Comparison of ENCODE assay signal across 8 mouse cellular contexts in the genomic region with DNA sequence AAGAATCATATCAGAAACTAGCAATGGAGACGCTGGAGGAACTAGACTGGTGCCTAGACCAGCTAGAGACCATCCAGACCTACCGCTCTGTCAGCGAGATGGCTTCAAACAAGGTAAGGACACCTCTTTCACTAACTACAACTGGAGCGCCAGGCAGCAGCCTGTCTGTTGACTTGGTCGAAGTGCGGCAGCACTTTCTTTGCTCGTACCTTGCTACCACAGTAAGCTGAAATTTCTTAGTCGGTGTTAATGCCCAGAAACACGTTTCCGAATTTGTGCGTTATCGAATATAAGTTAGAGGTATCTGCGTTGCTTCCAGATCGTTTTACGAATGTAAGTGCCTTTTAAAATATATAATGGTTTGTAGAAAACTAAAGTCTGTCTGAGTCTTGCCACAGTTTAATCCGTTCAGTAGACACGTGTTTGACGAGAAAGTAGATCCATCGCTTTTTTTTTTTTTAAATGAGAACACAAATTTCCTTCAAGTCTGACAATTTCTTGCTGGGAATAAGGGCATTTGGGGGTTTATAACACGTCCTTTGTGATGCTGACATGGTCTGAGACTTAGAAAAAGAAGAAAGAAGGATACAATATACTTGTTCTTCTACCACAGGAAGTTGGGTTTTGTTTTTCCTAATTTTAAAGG.
DNase-seq lines count a peak whose midpoint lies in the region; ATAC-seq and TF ChIP-seq lines count a peak whose summit lies in the region.

No protein-coding gene starts in this region.

- TF ChIP-seq POLR2A in cortical plate, adult 2 months (IDR thresholded peaks at IDR 0.05; ENCODE audit: extremely low read depth, insufficient read depth, low read length) = no peak

- no peaks in the 10 kb centered on the region for H3K9me3 ChIP-seq in lung, embryonic 14.5 days (ENCODE audit: low read depth, low read length)
- no peaks in the 10 kb centered on the region for H3K9me3 ChIP-seq in hindbrain, postnatal 0 days (ENCODE audit: low read length)

- peak overlapping the region; percentile 72 for H3K9ac ChIP-seq in lung, embryonic 14.5 days
- peak overlapping the region; percentile 58 for H3K9ac ChIP-seq in hindbrain, postnatal 0 days (replicated peaks; ENCODE audit: low read length)

- H3K4me2 ChIP-seq in lung, embryonic 14.5 days = peak overlapping the region; percentile 75
- H3K4me2 ChIP-seq in hindbrain, postnatal 0 days (ENCODE audit: low read depth, low read length) = peak overlapping the region; percentile 77

- peak overlapping the region; percentile 52 for H3K4me3 ChIP-seq in lung, embryonic 14.5 days (ENCODE audit: low read depth, low read length)
- peak overlapping the region; percentile 40 for H3K4me3 ChIP-seq in cortical plate, adult 2 months (ENCODE audit: insufficient read depth, low read length)
- peak overlapping the region; percentile 46 for H3K4me3 ChIP-seq in hindbrain, postnatal 0 days (ENCODE audit: low read length)

- H3K4me1 ChIP-seq in lung, embryonic 14.5 days (ENCODE audit: insufficient read depth) = peaks cover 51% of the 10 kb centered on the region
- H3K4me1 ChIP-seq in cortical plate, adult 2 months (ENCODE audit: control insufficient read depth, insufficient read depth, low read length) = 0 out of 2 replicates have a peak, but pooled peaks cover 2% of the 10 kb centered on the region
- no peaks in the 10 kb centered on the region; the same call in 1 of the 2 replicates for H3K4me1 ChIP-seq in hindbrain, postnatal 0 days (ENCODE audit: insufficient read depth, low read length)

- ATAC-seq in lung, embryonic 14.5 days (ENCODE audit: insufficient read depth) = peak; percentile 5; the same call in 1 of the 2 replicates
- no peak; the same call in 1 of the 2 replicates for ATAC-seq in hindbrain, postnatal 0 days
- peak; percentile 3 for ATAC-seq in megakaryocyte progenitor cell, adult 5-6 weeks (replicated peaks; ENCODE audit: poor library complexity)

- WGBS in lung, embryonic 14.5 days = 2% methylated on average over 20 of the region's 20 CpGs
- 8% methylated on average over 20 of the region's 20 CpGs for WGBS in hindbrain, postnatal 0 days

- no peaks in the 10 kb centered on the region for H3K27me3 ChIP-seq in lung, embryonic 14.5 days (ENCODE audit: insufficient read depth, low read length)
- H3K27me3 ChIP-seq in hindbrain, postnatal 0 days (ENCODE audit: insufficient read depth, low read length) = no peaks in the 10 kb centered on the region

- no peak for TF ChIP-seq CTCF in lung, embryonic 14.5 days (IDR thresholded peaks at IDR 0.05; ENCODE audit: low read depth)
- no peak for TF ChIP-seq CTCF in cortical plate, adult 2 months (IDR thresholded peaks at IDR 0.05; ENCODE audit: extremely low read depth, insufficient read depth, low read length)
- no peak for TF ChIP-seq CTCF in hindbrain, postnatal 0 days (IDR thresholded peaks at IDR 0.05; ENCODE audit: low read depth)

- peak; percentile 59 for DNase-seq in lung, embryonic 14.5 days
- DNase-seq in lung, adult 18-20 months = no peak
- no peak for DNase-seq in hindbrain, postnatal 0 days (ENCODE audit: low spot score)
- peak; percentile 64 for DNase-seq in thymus, postnatal 14 days
- DNase-seq in B cell, adult 2 months = no peak
- no peak for DNase-seq in layer of hippocampus, postnatal 36 days

- H3K27ac ChIP-seq in lung, embryonic 14.5 days (ENCODE audit: low read depth) = peak overlapping the region; percentile 91
- peak overlapping the region; percentile 72 for H3K27ac ChIP-seq in cortical plate, adult 2 months (ENCODE audit: insufficient read depth, low read length)
- peak overlapping the region; percentile 81 for H3K27ac ChIP-seq in hindbrain, postnatal 0 days

- 0 out of 2 replicates have a peak, but pooled peaks cover 3% of the 10 kb centered on the region for H3K36me3 ChIP-seq in lung, embryonic 14.5 days (ENCODE audit: insufficient read depth)
- H3K36me3 ChIP-seq in hindbrain, postnatal 0 days (ENCODE audit: insufficient read depth, low read length) = no peaks in the 10 kb centered on the region

Comparison
In these comparisons a context has a peak if more than half of its experiments do, and no peak if none do; other contexts are left out.
1. DNase-seq: peak in lung, embryonic 14.5 days (single experiment) and thymus, postnatal 14 days (single experiment); none in lung, adult 18-20 months (0 of 2), hindbrain, postnatal 0 days (single experiment), B cell, adult 2 months (0 of 2) and layer of hippocampus, postnatal 36 days (0 of 2).
2. Peak in every context shown above with its lines, with median percentiles within 50 percentile points of each other: H3K27ac ChIP-seq and H3K4me3 ChIP-seq.